Mouse (Mus musculus): Measurements from ENCODE around the gene Klhl18. TPM values are rescaled to one million over a fixed set of nuclear protein-coding genes. Genes with fewer than 3 reads are reported as not detected.

Gene Klhl18
- total RNA-seq (2021) = 10 to 100 TPM; 11.7 to 12.6 TPM
- long read RNA-seq, experiment 1, full-length matches to known transcripts = 6 of 8 reads
- long read RNA-seq, experiment 1, partial matches to known transcripts = 2 of 8 reads
- long read RNA-seq, experiment 1, other reads (novel, unspliced or antisense) = 0 of 8 reads
- long read RNA-seq, experiment 2, full-length matches to known transcripts = 1 of 4 reads
- long read RNA-seq, experiment 2, partial matches to known transcripts = 1 of 4 reads
- long read RNA-seq, experiment 2, other reads (novel, unspliced or antisense) = 2 of 4 reads

GRCm38 (mm10) chr9:110476124-110477091, at the start of gene Klhl18, which contains the start of gene Kif9:
Gene Klhl18, minus strand, starts transcription at chr9:110476694.
Gene Kif9, plus strand, starts transcription at chr9:110476958.
- peak; percentile 89 to 97 for DNase-seq (ENCODE audit: low spot score in 2 of 2)

- no peak for DNase-seq (ENCODE audit: low spot score in 2 of 2)
Observed at GRCm38 (mm10) chr9:110525737-110526136, 49.2 kb upstream of the Klhl18 start.

GRCm38 (mm10) chr9:110490913-110491312, 14.4 kb upstream of the Klhl18 start:
- DNase-seq (ENCODE audit: low spot score in 2 of 2) = no peak

- no peak for DNase-seq (ENCODE audit: low spot score in 2 of 2)
Observed at GRCm38 (mm10) chr9:110488841-110489240, 12.3 kb upstream of the Klhl18 start.

- no peak for DNase-seq (ENCODE audit: low spot score in 2 of 2)
Observed at GRCm38 (mm10) chr9:110478639-110479038, 2.1 kb upstream of the Klhl18 start.

DNA sequence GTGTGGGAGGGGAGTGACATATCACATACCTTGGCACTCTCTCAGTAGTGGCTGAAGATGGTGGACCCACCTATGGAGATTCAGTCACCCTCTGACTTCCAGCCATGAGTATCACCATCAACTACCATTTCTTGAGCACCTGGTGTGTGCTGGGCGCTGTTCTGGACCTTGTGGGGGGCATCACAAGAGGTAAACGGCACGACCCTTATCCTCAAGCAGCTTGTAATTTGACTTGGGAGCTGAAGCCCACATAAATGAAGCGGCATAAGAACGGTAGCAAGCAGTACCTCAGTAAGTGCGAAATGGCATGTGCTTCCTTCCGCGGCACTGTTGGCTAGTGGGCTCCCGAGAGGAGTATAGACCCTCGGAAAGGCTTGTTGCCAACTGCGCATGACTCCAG, 1.5 kb upstream of the Klhl18 start:
- DNase-seq (ENCODE audit: low spot score in 2 of 2) = no peak

DNA sequence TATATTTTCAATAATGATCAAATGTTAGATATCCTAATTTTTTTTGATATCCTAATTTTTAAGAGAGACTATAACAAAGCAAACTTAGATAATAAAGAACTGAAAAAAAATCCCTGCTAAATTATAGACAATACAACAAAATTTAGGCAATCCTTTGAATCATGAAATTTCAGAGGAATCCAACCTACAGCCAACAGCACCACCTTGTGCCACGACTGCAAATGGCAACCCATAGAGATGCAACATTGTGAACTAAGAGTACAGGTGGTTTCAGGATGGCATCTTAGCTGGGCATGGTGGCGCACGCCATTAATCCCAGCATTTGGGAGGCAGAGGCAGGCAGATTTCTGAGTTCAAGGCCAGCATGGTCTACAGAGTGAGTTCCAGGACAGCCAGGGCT, 10.3 kb downstream of the Klhl18 start:
- no peak for DNase-seq (ENCODE audit: low spot score in 2 of 2)

DNA sequence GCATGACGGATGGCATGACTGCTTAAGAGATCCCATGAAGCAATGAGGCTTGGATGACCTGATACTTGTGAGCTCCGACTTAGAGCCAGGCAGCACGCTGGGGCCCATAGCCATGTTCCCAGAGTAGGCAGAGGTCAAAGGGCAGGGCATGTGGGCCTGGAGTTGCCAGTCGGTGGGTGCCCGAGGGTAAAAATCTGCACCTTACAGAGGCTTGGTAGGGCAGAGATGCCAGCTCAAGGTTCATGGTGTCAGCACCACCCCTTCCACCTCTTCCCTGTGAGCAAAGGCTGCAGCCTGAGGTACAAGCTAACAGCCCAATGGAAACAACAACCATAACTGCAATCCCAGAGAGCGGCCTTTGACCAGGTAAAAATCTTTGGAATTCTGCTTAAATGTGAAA, 11.2 kb downstream of the Klhl18 start:
- no peak for DNase-seq (ENCODE audit: low spot score in 2 of 2)

DNA sequence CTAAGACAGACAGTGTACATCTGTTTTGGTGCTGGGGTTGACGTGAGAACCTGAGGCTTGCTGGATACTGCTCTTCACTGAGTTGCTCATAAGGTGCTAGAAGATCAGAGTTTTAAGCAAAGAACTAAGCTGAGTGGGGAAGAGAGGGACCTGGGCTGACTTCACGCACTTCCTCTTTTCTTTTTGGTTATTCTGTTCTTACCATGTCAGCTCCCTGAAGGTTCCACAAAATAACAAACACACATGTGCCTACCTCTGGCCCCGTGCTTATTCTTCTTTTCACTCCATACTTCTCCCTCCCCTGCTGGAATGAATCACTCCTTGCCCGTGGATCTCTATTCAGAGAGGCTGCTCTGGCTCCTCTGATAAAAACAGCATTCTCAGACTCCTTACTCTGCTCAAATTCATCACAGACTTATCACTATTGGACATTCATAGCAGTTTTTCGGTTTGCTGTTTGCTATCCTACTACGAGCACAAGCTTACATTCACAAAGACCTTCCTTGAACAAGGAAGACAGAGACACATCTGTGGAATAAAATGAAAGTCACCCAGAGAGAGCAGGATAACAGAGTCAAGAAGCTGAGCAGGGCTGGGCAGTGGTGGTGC, 12.4 kb downstream of the Klhl18 start:
- no peak for DNase-seq (ENCODE audit: low spot score in 2 of 2)

DNA sequence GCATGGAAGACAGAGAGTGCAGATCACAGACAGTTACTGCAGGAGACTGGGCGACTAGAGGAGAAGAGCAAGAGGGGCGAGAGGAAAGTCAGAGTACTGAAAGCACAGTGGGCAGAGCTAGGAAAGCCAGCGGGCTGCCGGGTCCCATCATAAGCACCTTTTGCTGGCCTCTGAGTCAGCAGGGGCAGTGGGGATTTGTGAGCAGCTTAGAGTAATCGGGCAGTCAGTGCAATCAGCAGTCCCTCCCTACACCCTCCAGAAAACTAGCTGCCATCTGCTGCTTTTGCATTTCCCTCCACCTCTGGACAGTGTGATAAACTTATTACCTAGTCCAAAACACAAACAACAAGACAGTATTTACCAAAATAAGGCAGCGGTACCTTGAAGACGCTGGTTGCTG, 14.2 kb downstream of the Klhl18 start:
- DNase-seq (ENCODE audit: low spot score in 2 of 2) = no peak

DNA sequence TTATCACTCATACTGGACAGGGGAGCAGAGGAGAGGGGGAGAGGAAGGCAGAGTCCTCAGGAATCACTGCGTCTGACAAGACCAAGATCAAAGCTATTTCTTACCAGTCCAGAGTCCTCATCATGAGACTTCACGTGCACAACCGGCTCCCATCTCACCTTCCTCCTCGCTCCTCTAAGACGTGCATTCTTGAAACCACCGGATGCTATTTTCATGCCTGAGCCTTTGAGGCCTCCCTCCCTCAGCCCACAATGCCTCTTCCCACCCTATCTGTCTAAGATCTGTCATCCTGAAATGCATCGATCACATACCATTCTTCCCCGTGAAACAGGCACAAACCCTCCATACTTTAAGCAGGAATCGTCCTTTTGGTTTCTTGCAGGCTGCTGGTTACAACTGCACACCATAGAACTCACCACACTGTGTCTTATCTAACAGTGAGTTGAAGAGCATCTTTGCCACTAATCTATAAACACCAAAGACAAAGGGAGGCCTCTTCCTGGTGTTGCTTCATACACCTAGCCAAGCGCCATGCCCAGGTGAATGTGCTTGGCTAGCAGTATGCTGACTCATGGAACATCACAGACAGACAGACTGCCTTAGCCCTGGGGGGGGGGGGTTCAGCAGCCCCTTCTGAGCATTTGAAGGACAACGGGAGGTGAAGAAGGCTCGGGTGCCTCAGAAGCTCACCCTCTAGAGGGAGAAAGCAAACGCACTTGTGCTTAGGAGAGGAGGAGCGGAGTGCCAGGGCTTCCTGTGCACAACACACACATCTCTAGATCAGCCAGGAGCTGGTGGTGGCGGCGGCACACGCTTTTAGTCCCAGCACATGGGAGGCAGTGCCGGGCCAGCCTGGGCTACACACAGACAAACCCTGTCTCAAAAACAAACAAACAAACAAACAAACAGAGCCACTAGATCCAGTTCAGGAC, 15.3 kb downstream of the Klhl18 start:
- DNase-seq (ENCODE audit: low spot score in 2 of 2) = no peak

GRCm38 (mm10) chr9:110459145-110459727, 17.3 kb downstream of the Klhl18 start:
- DNase-seq (ENCODE audit: low spot score in 2 of 2) = no peak

DNA sequence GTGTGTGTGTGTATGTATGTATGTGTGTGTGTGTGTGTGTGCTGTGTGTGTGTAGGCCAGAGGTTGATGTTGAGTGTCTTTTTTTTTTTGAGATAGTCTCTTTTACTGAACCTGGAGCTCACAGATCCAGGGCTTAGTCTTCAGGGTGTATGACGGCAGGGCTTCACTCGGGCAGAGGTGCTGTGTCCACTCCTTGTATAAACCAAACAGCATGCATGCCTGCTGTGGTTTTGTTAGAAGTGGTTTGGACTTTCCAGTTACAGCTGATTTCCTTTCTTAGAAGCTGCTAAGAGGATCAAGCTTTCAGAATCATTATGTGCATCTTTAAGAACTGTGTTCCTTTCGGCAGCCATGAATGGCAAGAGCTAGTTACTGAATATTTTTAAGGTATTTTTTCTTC, 18.6 kb downstream of the Klhl18 start:
- DNase-seq (ENCODE audit: low spot score in 2 of 2) = no peak

DNA sequence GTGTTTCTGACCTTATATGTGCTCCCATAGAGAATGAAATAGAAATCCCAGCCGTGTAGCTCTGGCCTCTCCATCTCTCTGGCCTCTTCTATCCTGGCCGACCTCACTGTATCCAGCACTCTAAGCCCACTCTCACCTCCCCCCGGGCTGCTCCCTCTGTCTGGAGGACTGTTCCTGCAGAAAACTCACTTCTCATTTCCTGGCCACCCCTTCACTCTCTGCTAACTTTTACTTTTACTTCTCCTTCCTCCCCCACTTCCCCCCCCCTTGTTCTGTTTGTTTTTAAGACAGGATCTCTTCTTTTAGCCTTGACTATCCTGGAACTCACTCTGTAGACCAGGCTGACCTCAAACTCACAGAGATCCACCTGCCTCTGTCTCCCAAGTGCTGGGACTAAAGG, 24.0 kb downstream of the Klhl18 start:
- no peak for DNase-seq (ENCODE audit: low spot score in 2 of 2)

GRCm38 (mm10) chr9:110448857-110449617, 27.5 kb downstream of the Klhl18 start:
- peak; percentile 68 to 76 for DNase-seq (ENCODE audit: low spot score in 2 of 2)

GRCm38 (mm10) chr9:110448356-110448755, 28.1 kb downstream of the Klhl18 start:
- DNase-seq (ENCODE audit: low spot score in 2 of 2) = no peak

DNA sequence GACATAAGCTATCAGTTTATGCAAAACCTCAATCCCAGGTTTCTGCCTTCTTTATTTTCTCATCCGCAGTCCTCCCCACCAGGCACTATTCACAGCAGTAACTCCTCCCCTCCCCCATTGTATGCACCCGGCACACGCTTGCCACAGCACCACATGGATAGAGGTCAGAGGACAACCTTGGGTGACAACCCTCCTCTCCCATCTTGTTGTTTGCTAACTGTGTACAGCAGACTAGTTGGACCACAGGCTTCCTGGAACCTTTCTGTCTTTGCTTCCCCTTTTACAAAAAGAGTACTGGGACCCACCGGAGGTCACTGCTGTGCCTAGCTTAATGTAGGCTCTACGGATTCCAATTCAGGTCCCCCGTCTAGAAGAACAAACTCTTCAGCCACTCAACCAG, 35.9 kb downstream of the Klhl18 start:
- no peak for DNase-seq (ENCODE audit: low spot score in 2 of 2)

DNA sequence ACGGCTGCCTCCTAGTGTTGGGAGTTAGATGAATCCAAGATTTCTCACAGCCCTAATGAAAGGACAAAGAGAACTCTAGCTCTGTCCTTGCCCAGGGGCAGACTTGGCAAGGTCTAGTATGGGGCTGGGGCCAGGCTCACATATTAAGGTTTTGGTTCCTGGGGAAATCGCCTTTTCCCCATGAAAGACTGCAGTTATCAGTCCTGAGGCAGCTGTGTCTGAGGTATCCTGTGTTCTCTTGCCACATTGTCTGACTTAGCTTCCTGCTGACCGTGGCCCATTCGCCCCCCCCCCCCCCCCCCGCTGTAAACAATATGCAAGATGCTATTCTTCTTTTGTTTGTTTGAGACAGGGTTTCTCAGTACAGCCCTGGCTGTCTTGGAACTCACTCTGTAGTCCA, 36.4 kb downstream of the Klhl18 start:
- no peak for DNase-seq (ENCODE audit: low spot score in 2 of 2)

GRCm38 (mm10) chr9:110436041-110436440, 40.5 kb downstream of the Klhl18 start:
- DNase-seq (ENCODE audit: low spot score in 2 of 2) = no peak

DNA sequence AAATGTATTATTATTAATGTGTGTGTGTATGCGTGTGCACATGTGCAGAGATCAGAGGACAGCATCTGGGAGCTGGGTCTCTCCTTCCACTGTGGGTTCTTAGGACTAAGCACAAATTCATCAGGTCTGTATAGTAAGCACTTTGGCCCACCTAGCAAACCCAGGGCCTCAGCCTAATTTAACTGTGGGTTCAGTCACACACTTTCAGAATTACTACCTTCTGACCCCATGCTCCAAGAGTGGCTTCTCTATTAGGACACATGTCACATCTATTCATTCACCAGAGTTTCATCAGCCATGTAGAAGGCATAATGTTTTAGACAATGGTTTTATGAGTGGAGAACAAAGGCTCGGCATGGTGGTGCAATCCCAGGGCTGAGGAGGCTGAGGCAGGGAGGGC, 43.4 kb downstream of the Klhl18 start:
- no peak for DNase-seq (ENCODE audit: low spot score in 2 of 2)

Data from gastrocnemius, postnatal 4 days (tissue).